ENCODE assay signal across 8 mouse cellular contexts in the genomic region with DNA sequence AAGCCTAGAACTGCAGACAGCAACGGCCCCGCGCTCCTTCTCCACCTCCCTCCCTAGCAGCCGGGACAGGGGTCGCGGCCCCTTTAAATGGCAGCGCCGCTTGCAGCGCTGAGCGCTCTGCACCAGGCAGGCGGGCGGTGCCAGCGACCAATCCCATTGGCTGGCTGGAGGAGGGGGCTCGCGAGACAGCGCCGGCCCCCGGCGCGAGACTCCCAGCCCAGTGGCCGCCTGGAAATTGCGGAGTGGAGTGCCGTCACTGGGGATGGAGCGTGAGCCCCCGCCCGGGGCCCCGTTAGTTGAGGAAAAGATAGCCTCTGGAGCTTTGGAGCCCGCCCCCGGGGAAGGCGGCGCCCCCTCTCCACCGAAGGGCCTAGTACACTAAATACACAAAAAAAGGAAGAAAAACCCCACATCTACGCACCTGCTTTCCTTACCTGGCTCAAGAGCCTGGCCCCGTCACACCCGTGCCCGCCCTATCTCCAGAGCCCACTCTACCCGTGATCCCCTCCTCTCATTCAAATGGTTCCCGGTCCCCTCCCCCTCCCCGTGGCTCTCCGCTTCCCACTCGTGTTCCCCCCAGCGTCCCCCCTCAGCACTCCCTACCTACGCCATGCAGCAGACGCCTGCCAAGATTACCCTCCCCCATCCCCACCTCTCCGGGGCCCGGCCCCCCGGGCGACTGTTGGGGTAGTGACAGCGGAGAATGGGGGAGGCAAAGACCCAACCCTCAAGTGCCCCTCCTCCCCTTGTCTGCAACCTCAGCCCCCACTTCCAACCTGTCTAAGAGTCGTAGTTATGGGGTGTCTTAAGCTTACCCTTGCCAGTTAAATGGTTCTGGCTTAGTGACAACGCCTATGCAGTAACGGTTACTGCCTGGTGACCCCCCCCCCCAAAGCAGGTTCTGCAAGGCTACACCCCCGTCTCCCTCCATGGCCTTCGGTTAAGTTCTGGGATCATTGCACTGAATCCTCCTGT. TPM values are rescaled to one million over a fixed set of nuclear protein-coding genes. Genes with fewer than 3 reads are reported as not detected.
DNase-seq lines count a peak whose midpoint lies in the region; ATAC-seq lines count a peak whose summit lies in the region.

No protein-coding gene starts in this region.

- H3K4me1 ChIP-seq in forebrain, embryonic 10.5 days = peaks cover 24% of the 10 kb centered on the region
- peaks cover 11% of the 10 kb centered on the region for H3K4me1 ChIP-seq in heart, embryonic 15.5 days (replicated peaks)
- peaks cover 22% of the 10 kb centered on the region for H3K4me1 ChIP-seq in liver, embryonic 13.5 days (replicated peaks)
- peaks cover 5% of the 10 kb centered on the region; the same call in 1 of the 2 replicates for H3K4me1 ChIP-seq in stomach, embryonic 14.5 days (ENCODE audit: control insufficient read depth, insufficient read depth, low read length)

- peak overlapping the region; percentile 64 for H3K9ac ChIP-seq in heart, embryonic 15.5 days
- H3K9ac ChIP-seq in liver, embryonic 13.5 days = peak overlapping the region; percentile 76
- peak overlapping the region; percentile 46; the same call in 1 of the 2 replicates for H3K9ac ChIP-seq in stomach, embryonic 14.5 days (replicated peaks; ENCODE audit: low read depth, low read length)

- H3K27me3 ChIP-seq in forebrain, embryonic 10.5 days (ENCODE audit: poor library complexity, severe bottlenecking) = peaks cover 56% of the 10 kb centered on the region
- H3K27me3 ChIP-seq in heart, embryonic 15.5 days = no peaks in the 10 kb centered on the region
- H3K27me3 ChIP-seq in liver, embryonic 13.5 days = no peaks in the 10 kb centered on the region
- no peaks in the 10 kb centered on the region for H3K27me3 ChIP-seq in stomach, embryonic 14.5 days (ENCODE audit: control insufficient read depth, insufficient read depth, low read length)

- peak overlapping the region; percentile 67 for H3K4me3 ChIP-seq in forebrain, embryonic 10.5 days
- peak overlapping the region; percentile 71 for H3K4me3 ChIP-seq in heart, embryonic 15.5 days
- H3K4me3 ChIP-seq in liver, embryonic 13.5 days (replicated peaks) = peak overlapping the region; percentile 66
- H3K4me3 ChIP-seq in stomach, embryonic 14.5 days (ENCODE audit: low read depth, low read length) = peak overlapping the region; percentile 48

- ATAC-seq in CD4-positive, CD25-positive, alpha-beta regulatory T cell, adult 4 months = peak; percentile 96
- ATAC-seq in heart, embryonic 15.5 days (replicated peaks; ENCODE audit: insufficient number of reproducible peaks, insufficient read depth, low FRiP score, low read depth) = peak; percentile 95
- peak; percentile 92 for ATAC-seq in liver, embryonic 13.5 days (ENCODE audit: low read depth)
- ATAC-seq in stomach, embryonic 14.5 days (ENCODE audit: insufficient number of reproducible peaks, insufficient read depth, low FRiP score, low read depth) = peak; percentile 95

- no peaks in the 10 kb centered on the region for H3K9me3 ChIP-seq in forebrain, embryonic 10.5 days
- no peaks in the 10 kb centered on the region for H3K9me3 ChIP-seq in heart, embryonic 15.5 days (replicated peaks)
- no peaks in the 10 kb centered on the region for H3K9me3 ChIP-seq in liver, embryonic 13.5 days (replicated peaks)
- H3K9me3 ChIP-seq in stomach, embryonic 14.5 days (ENCODE audit: control insufficient read depth, low read depth, low read length) = no peaks in the 10 kb centered on the region

- 13% methylated on average over 54 of the region's 54 CpGs for WGBS in forebrain, embryonic 10.5 days
- 11% methylated on average over 52 of the region's 54 CpGs for WGBS in heart, embryonic 15.5 days
- WGBS in liver, embryonic 13.5 days (ENCODE audit: insufficient replicate concordance) = 17% methylated on average over 49 of the region's 54 CpGs
- WGBS in stomach, embryonic 14.5 days = 18% methylated on average over 50 of the region's 54 CpGs

- H3K4me2 ChIP-seq in heart, embryonic 15.5 days = peak overlapping the region; percentile 67
- H3K4me2 ChIP-seq in liver, embryonic 13.5 days = peak overlapping the region; percentile 74
- H3K4me2 ChIP-seq in stomach, embryonic 14.5 days (replicated peaks; ENCODE audit: low read depth, low read length) = peak overlapping the region; percentile 44

- peak overlapping the region; percentile 86 for H3K27ac ChIP-seq in forebrain, embryonic 10.5 days
- peak overlapping the region; percentile 84 for H3K27ac ChIP-seq in heart, embryonic 15.5 days
- no peak overlapping the region for H3K27ac ChIP-seq in liver, embryonic 13.5 days
- H3K27ac ChIP-seq in stomach, embryonic 14.5 days (ENCODE audit: low read length) = peak overlapping the region; percentile 61; the same call in 1 of the 2 replicates

- peaks cover 19% of the 10 kb centered on the region for H3K36me3 ChIP-seq in forebrain, embryonic 10.5 days (replicated peaks)
- no peaks in the 10 kb centered on the region; the same call in 1 of the 2 replicates for H3K36me3 ChIP-seq in heart, embryonic 15.5 days
- H3K36me3 ChIP-seq in liver, embryonic 13.5 days = 0 out of 2 replicates have a peak, but pooled peaks cover 6% of the 10 kb centered on the region
- no peaks in the 10 kb centered on the region; the same call in 1 of the 2 replicates for H3K36me3 ChIP-seq in stomach, embryonic 14.5 days (ENCODE audit: control insufficient read depth, insufficient read depth, low read length)

- peak; percentile 61 for DNase-seq in c-Kit-positive CD71-negative TER-119-negative erythroid progenitor cells, embryonic 14.5 days (ENCODE audit: low read depth)
- DNase-seq in forebrain, embryonic 10.5 days (ENCODE audit: extremely low spot score, low spot score) = peak; percentile 82
- peak; percentile 85 to 94 for DNase-seq in kidney, postnatal 25 days
- peak; percentile 77 for DNase-seq in liver, embryonic 13.5 days
- peak; percentile 63 to 79 for DNase-seq in natural killer cell, adult 2 months (ENCODE audit: low spot score in 2 of 2)

RNA-seq across cellular contexts. Expression of a gene that starts 0.6 kb away (rescaled TPM):
- polyA plus RNA-seq in CD4-positive, CD25-positive, alpha-beta regulatory T cell, adult 4 months (2017; shearing (Covaris generic)) = 10 to 100 TPM; 13.1 to 21.1 TPM
- 20.4 and 24.2 TPM in 2 replicates for polyA plus RNA-seq in forebrain, embryonic 10.5 days (2016; fragmentation: Nextera tagmentation; extraction: Ambion mirVana)
- polyA plus RNA-seq in heart, embryonic 15.5 days (2015; fragmentation: Nextera tagmentation; extraction: Ambion mirVana) = 22.1 and 24.6 TPM in 2 replicates
- polyA plus RNA-seq in liver, embryonic 13.5 days (2015; fragmentation: Nextera tagmentation; extraction: Ambion mirVana) = 6.8 and 7.8 TPM in 2 replicates
- 28.0 and 30.4 TPM in 2 replicates for polyA plus RNA-seq in stomach, embryonic 14.5 days (2014; fragmentation: Nextera tagmentation; extraction: Ambion mirVana)

RNA-seq across cellular contexts. Expression of a gene that starts 9.1 kb away (rescaled TPM):
- polyA plus RNA-seq in CD4-positive, CD25-positive, alpha-beta regulatory T cell, adult 4 months (2017; shearing (Covaris generic)) = 100 to 1,000 TPM; 348 to 429 TPM
- polyA plus RNA-seq in forebrain, embryonic 10.5 days (2016; fragmentation: Nextera tagmentation; extraction: Ambion mirVana) = 639 and 665 TPM in 2 replicates
- 209 and 253 TPM in 2 replicates for polyA plus RNA-seq in heart, embryonic 15.5 days (2015; fragmentation: Nextera tagmentation; extraction: Ambion mirVana)
- 138 and 169 TPM in 2 replicates for polyA plus RNA-seq in liver, embryonic 13.5 days (2015; fragmentation: Nextera tagmentation; extraction: Ambion mirVana)
- 358 and 366 TPM in 2 replicates for polyA plus RNA-seq in stomach, embryonic 14.5 days (2014; fragmentation: Nextera tagmentation; extraction: Ambion mirVana)

RNA-seq across cellular contexts. Expression of a gene that starts 28.9 kb away (rescaled TPM):
- polyA plus RNA-seq in CD4-positive, CD25-positive, alpha-beta regulatory T cell, adult 4 months (2017; shearing (Covaris generic)) = 1 to 10 TPM in 1 of 2 experiments, under 1 TPM in 1; 0.98 to 1.2 TPM
- 2.0 and 2.1 TPM in 2 replicates for polyA plus RNA-seq in forebrain, embryonic 10.5 days (2016; fragmentation: Nextera tagmentation; extraction: Ambion mirVana)
- polyA plus RNA-seq in heart, embryonic 15.5 days (2015; fragmentation: Nextera tagmentation; extraction: Ambion mirVana) = 77.1 and 88.5 TPM in 2 replicates
- polyA plus RNA-seq in liver, embryonic 13.5 days (2015; fragmentation: Nextera tagmentation; extraction: Ambion mirVana) = 1.1 and 1.5 TPM in 2 replicates
- polyA plus RNA-seq in stomach, embryonic 14.5 days (2014; fragmentation: Nextera tagmentation; extraction: Ambion mirVana) = 2.0 and 2.5 TPM in 2 replicates

RNA-seq across cellular contexts. Expression of a gene that starts 43.8 kb away (rescaled TPM):
- polyA plus RNA-seq in CD4-positive, CD25-positive, alpha-beta regulatory T cell, adult 4 months (2017; shearing (Covaris generic)) = not detected
- polyA plus RNA-seq in forebrain, embryonic 10.5 days (2016; fragmentation: Nextera tagmentation; extraction: Ambion mirVana) = not detected in 2 replicates
- 0.21 and 0.91 TPM in 2 replicates for polyA plus RNA-seq in heart, embryonic 15.5 days (2015; fragmentation: Nextera tagmentation; extraction: Ambion mirVana)
- 50.0 and 53.6 TPM in 2 replicates for polyA plus RNA-seq in liver, embryonic 13.5 days (2015; fragmentation: Nextera tagmentation; extraction: Ambion mirVana)
- 1.2 and 3.6 TPM in 2 replicates for polyA plus RNA-seq in stomach, embryonic 14.5 days (2014; fragmentation: Nextera tagmentation; extraction: Ambion mirVana)

Comparison
In these comparisons a context has a peak if more than half of its experiments do, and no peak if none do; other contexts are left out.
1. RNA of a gene that starts 28.9 kb away (polyA plus RNA-seq): 77.1 to 88.5 TPM in heart, embryonic 15.5 days; 2.0 to 2.5 TPM in stomach, embryonic 14.5 days, 2.0 to 2.1 TPM in forebrain, embryonic 10.5 days, 1.1 to 1.5 TPM in liver, embryonic 13.5 days and 0.98 to 1.2 TPM in CD4-positive, CD25-positive, alpha-beta regulatory T cell, adult 4 months; every median in the first group is over 10 times any median in the second.
2. Peak in every context shown above with its lines, with median percentiles within 50 percentile points of each other: ATAC-seq, DNase-seq, H3K4me3 ChIP-seq, H3K4me2 ChIP-seq and H3K9ac ChIP-seq.